ENCODE assay signal across 24 mouse cellular contexts in genomic region chr8:94705581-94706245, GRCm38 (mm10). TPM values are rescaled to one million over a fixed set of nuclear protein-coding genes. Genes with fewer than 3 reads are reported as not detected.
DNase-seq lines count a peak whose midpoint lies in the region; ATAC-seq and TF ChIP-seq lines count a peak whose summit lies in the region.
"Had no signal": no experiment of that assay in that cellular context is flagged by ENCODE, and none has a peak within 500 bp of the region (broad histone marks: within the 10 kb centered on the region; RNA-seq: fewer than 3 reads in every experiment).

No protein-coding gene starts in this region.

- TF ChIP-seq CTCF in stomach, postnatal 0 days (IDR thresholded peaks at IDR 0.05; ENCODE audit: low read depth), result no peak

- H3K79me2 ChIP-seq in myocyte (ENCODE audit: control insufficient read depth, insufficient read depth), result no peaks in the 10 kb centered on the region

- DNase-seq in cerebellum, adult 8-10 months, result peak; percentile 13
- no peak for DNase-seq in cerebellum, postnatal 36 days
- DNase-seq in heart, embryonic 10.5 days (ENCODE audit: low spot score), result peak; percentile 71
- no peak for DNase-seq in stomach, postnatal 0 days (ENCODE audit: low spot score)
- DNase-seq in cerebellum, adult 18-20 months, result no peak
- DNase-seq: adrenal gland, adult 2 months; adrenal gland, postnatal 36 days; cerebellum, adult 11 months; cerebellum, postnatal 14 days; gastrocnemius, postnatal 14 days; heart, postnatal 10 days had no signal

- no peak overlapping the region for H3ac ChIP-seq in myocyte (ENCODE audit: control insufficient read depth, insufficient read length)

- H3K27me3 ChIP-seq in heart, embryonic 10.5 days (ENCODE audit: insufficient read depth, poor library complexity, severe bottlenecking), result no peaks in the 10 kb centered on the region
- H3K27me3 ChIP-seq in heart, embryonic 11.5 days (ENCODE audit: control insufficient read depth, insufficient read depth, low read length), result no peaks in the 10 kb centered on the region
- H3K27me3 ChIP-seq in stomach, embryonic 16.5 days (ENCODE audit: control insufficient read depth, insufficient read depth, low read length), result no peaks in the 10 kb centered on the region
- H3K27me3 ChIP-seq in stomach, postnatal 0 days (ENCODE audit: control insufficient read depth, insufficient read depth, low read length), result no peaks in the 10 kb centered on the region
- no peaks in the 10 kb centered on the region for H3K27me3 ChIP-seq in myocyte (ENCODE audit: control insufficient read depth, insufficient read depth, insufficient read length)
- H3K27me3 ChIP-seq: embryonic facial prominence, embryonic 12.5 days; forebrain, embryonic 15.5 days; hindbrain, embryonic 13.5 days; Patski had no signal

- no peak for ATAC-seq in heart, embryonic 11.5 days (replicated peaks; ENCODE audit: insufficient number of reproducible peaks, low FRiP score, low TSS enrichment)
- ATAC-seq in stomach, embryonic 16.5 days (ENCODE audit: insufficient read depth, low FRiP score), result no peak
- ATAC-seq in stomach, postnatal 0 days (ENCODE audit: low FRiP score, low TSS enrichment), result no peak
- ATAC-seq: activated CD4-positive, CD25-positive, alpha-beta regulatory T cell, adult 4 months; forebrain, embryonic 15.5 days; hindbrain, postnatal 0 days; Patski had no signal

- no peak for TF ChIP-seq POLR2A in myocyte (IDR thresholded peaks at IDR 0.05; ENCODE audit: insufficient read length, low read depth)

- no peaks in the 10 kb centered on the region for H3K9me3 ChIP-seq in heart, embryonic 10.5 days
- H3K9me3 ChIP-seq in heart, embryonic 11.5 days (replicated peaks; ENCODE audit: control insufficient read depth, low read length), result no peaks in the 10 kb centered on the region
- no peaks in the 10 kb centered on the region for H3K9me3 ChIP-seq in stomach, embryonic 16.5 days (replicated peaks; ENCODE audit: control insufficient read depth, low read length)
- H3K9me3 ChIP-seq in stomach, postnatal 0 days (ENCODE audit: control insufficient read depth, low read length), result no peaks in the 10 kb centered on the region
- H3K9me3 ChIP-seq: embryonic facial prominence, embryonic 12.5 days; forebrain, embryonic 15.5 days; hindbrain, embryonic 13.5 days had no signal

- WGBS in heart, embryonic 10.5 days, result 68% methylated on average over 10 of the region's 10 CpGs
- 65% methylated on average over 10 of the region's 10 CpGs for WGBS in heart, embryonic 11.5 days (ENCODE audit: insufficient replicate concordance)
- 71% methylated on average over 10 of the region's 10 CpGs for WGBS in stomach, embryonic 16.5 days
- 78% methylated on average over 10 of the region's 10 CpGs for WGBS in stomach, postnatal 0 days

- H3K27ac ChIP-seq in heart, embryonic 10.5 days, result peak overlapping the region; percentile 42; the same call in 1 of the 2 replicates
- no peak overlapping the region for H3K27ac ChIP-seq in heart, embryonic 11.5 days (ENCODE audit: low read depth, low read length)
- no peak overlapping the region for H3K27ac ChIP-seq in stomach, embryonic 16.5 days (ENCODE audit: low read length)
- no peak overlapping the region for H3K27ac ChIP-seq in stomach, postnatal 0 days (replicated peaks)
- H3K27ac ChIP-seq: embryonic facial prominence, embryonic 12.5 days; forebrain, embryonic 15.5 days; hindbrain, embryonic 13.5 days; hindbrain, postnatal 0 days had no signal

- no peak overlapping the region for H3K9ac ChIP-seq in heart, embryonic 11.5 days (ENCODE audit: low read depth, low read length)
- H3K9ac ChIP-seq in stomach, embryonic 16.5 days (ENCODE audit: low read length), result peak overlapping the region; percentile 10; the same call in 1 of the 2 replicates
- H3K9ac ChIP-seq in stomach, postnatal 0 days (ENCODE audit: low read length), result no peak overlapping the region
- H3K9ac ChIP-seq: embryonic facial prominence, embryonic 12.5 days; forebrain, embryonic 15.5 days had no signal

- peaks cover 28% of the 10 kb centered on the region for H3K4me1 ChIP-seq in heart, embryonic 10.5 days
- H3K4me1 ChIP-seq in heart, embryonic 11.5 days (ENCODE audit: control insufficient read depth, insufficient read depth, low read length), result peaks cover 7% of the 10 kb centered on the region
- peaks cover 11% of the 10 kb centered on the region for H3K4me1 ChIP-seq in stomach, embryonic 16.5 days (ENCODE audit: control insufficient read depth, insufficient read depth, low read length)
- no peaks in the 10 kb centered on the region for H3K4me1 ChIP-seq in stomach, postnatal 0 days (replicated peaks; ENCODE audit: control insufficient read depth, insufficient read depth)
- H3K4me1 ChIP-seq: hindbrain, embryonic 13.5 days had no signal

- no peak for TF ChIP-seq EP300 in stomach, postnatal 0 days (optimal IDR thresholded peaks at IDR 0.05)

- no peak overlapping the region for H3K4me2 ChIP-seq in heart, embryonic 11.5 days
- no peak overlapping the region for H3K4me2 ChIP-seq in stomach, embryonic 16.5 days (ENCODE audit: low read depth, low read length)
- H3K4me2 ChIP-seq in stomach, postnatal 0 days (replicated peaks; ENCODE audit: low read depth), result no peak overlapping the region
- H3K4me2 ChIP-seq in myocyte (ENCODE audit: low read depth), result no peak overlapping the region
- H3K4me2 ChIP-seq: embryonic facial prominence, embryonic 12.5 days; hindbrain, embryonic 13.5 days had no signal

- no peaks in the 10 kb centered on the region for H3K36me3 ChIP-seq in heart, embryonic 10.5 days
- no peaks in the 10 kb centered on the region for H3K36me3 ChIP-seq in heart, embryonic 11.5 days (ENCODE audit: control insufficient read depth, insufficient read depth, low read length)
- H3K36me3 ChIP-seq in stomach, embryonic 16.5 days (ENCODE audit: control insufficient read depth, insufficient read depth, low read length), result no peaks in the 10 kb centered on the region
- no peaks in the 10 kb centered on the region for H3K36me3 ChIP-seq in stomach, postnatal 0 days (ENCODE audit: control insufficient read depth, insufficient read depth, low read length)
- no peaks in the 10 kb centered on the region for H3K36me3 ChIP-seq in myocyte (ENCODE audit: control insufficient read depth, insufficient read depth)
- H3K36me3 ChIP-seq: embryonic facial prominence, embryonic 12.5 days; forebrain, embryonic 15.5 days; hindbrain, embryonic 13.5 days had no signal

- H3K4me3 ChIP-seq in heart, embryonic 10.5 days, result no peak overlapping the region
- no peak overlapping the region for H3K4me3 ChIP-seq in heart, embryonic 11.5 days (ENCODE audit: low read depth, low read length)
- H3K4me3 ChIP-seq in stomach, embryonic 16.5 days (replicated peaks; ENCODE audit: low read length), result no peak overlapping the region
- H3K4me3 ChIP-seq in stomach, postnatal 0 days (ENCODE audit: low read depth, low read length), result no peak overlapping the region
- no peak overlapping the region for H3K4me3 ChIP-seq in myocyte
- H3K4me3 ChIP-seq: embryonic facial prominence, embryonic 12.5 days; forebrain, embryonic 15.5 days had no signal

TF ChIP-seq in myocyte, 11 proteins besides CTCF, POLR2A, EP300 and RAD21:
- TF ChIP-seq MYOG (IDR thresholded peaks at IDR 0.05; ENCODE audit: control insufficient read depth in 1 of 3, insufficient read depth in 1 of 3, insufficient read length in 2 of 3, low read depth in 2 of 3), result peak in 2 of 3 experiments; percentile 7 to 15
- peak in 1 of 3 experiments; percentile 8 for TF ChIP-seq MYOD1 (IDR thresholded peaks at IDR 0.05; ENCODE audit: control insufficient read depth in 1 of 3, insufficient read length in 2 of 3, low read depth in 2 of 3)
- TF ChIP-seq REST (IDR thresholded peaks at IDR 0.05; ENCODE audit: insufficient read depth, insufficient read length), result no peak

RNA-seq across cellular contexts. Expression of gene Pllp, which starts 9.6 kb away (rescaled TPM):
- 0.20 and 1.1 TPM in 2 replicates for polyA plus RNA-seq in heart, embryonic 10.5 days (2016; fragmentation: Nextera tagmentation; extraction: Ambion mirVana)
- polyA plus RNA-seq in heart, embryonic 11.5 days (2014; fragmentation: Nextera tagmentation; extraction: Ambion mirVana), result not detected in 2 replicates
- polyA plus RNA-seq in stomach, embryonic 16.5 days (2015; fragmentation: Nextera tagmentation; extraction: Ambion mirVana), result 125 and 188 TPM in 2 replicates
- 164 and 188 TPM in 2 replicates for polyA plus RNA-seq in stomach, postnatal 0 days (2015; fragmentation: Nextera tagmentation; extraction: Ambion mirVana)
- polyA plus RNA-seq in myocyte (2012; fragmentation: generic; extraction: Trizol), result 0.02 TPM
- polyA plus RNA-seq: heart, embryonic 14.5 days had no signal

RNA-seq across cellular contexts. Expression of gene Arl2bp, which starts 39.3 kb away (rescaled TPM):
- 131 and 141 TPM in 2 replicates for polyA plus RNA-seq in heart, embryonic 10.5 days (2016; fragmentation: Nextera tagmentation; extraction: Ambion mirVana)
- 44.2 and 65.2 TPM in 2 replicates for polyA plus RNA-seq in heart, embryonic 11.5 days (2014; fragmentation: Nextera tagmentation; extraction: Ambion mirVana)
- 112 and 113 TPM in 2 replicates for polyA plus RNA-seq in stomach, embryonic 16.5 days (2015; fragmentation: Nextera tagmentation; extraction: Ambion mirVana)
- polyA plus RNA-seq in stomach, postnatal 0 days (2015; fragmentation: Nextera tagmentation; extraction: Ambion mirVana), result 91.2 and 94.2 TPM in 2 replicates
- 67.4 TPM for polyA plus RNA-seq in myocyte (2012; fragmentation: generic; extraction: Trizol)

RNA-seq across cellular contexts. Expression of gene Ccl22, which starts 39.7 kb away (rescaled TPM):
- polyA plus RNA-seq in heart, embryonic 10.5 days (2016; fragmentation: Nextera tagmentation; extraction: Ambion mirVana), result not detected in 2 replicates
- polyA plus RNA-seq in heart, embryonic 11.5 days (2014; fragmentation: Nextera tagmentation; extraction: Ambion mirVana), result not detected in 2 replicates
- polyA plus RNA-seq in stomach, embryonic 16.5 days (2015; fragmentation: Nextera tagmentation; extraction: Ambion mirVana), result not detected in 2 replicates
- 0.06 TPM in 1 of 2 replicates, not detected in the other for polyA plus RNA-seq in stomach, postnatal 0 days (2015; fragmentation: Nextera tagmentation; extraction: Ambion mirVana)
- not detected for polyA plus RNA-seq in myocyte (2012; fragmentation: generic; extraction: Trizol)
- polyA plus RNA-seq: C2C12; embryonic facial prominence, embryonic 12.5 days; forebrain, embryonic 11.5 days; forebrain, embryonic 15.5 days; heart, embryonic 14.5 days; hindbrain, embryonic 13.5 days; intestine, embryonic 14.5 days; Patski had no signal

Comparison
In these comparisons a context has a peak if more than half of its experiments do, and no peak if none do; other contexts are left out.
1. DNase-seq: peak in cerebellum, adult 8-10 months (single experiment) and heart, embryonic 10.5 days (single experiment); none in cerebellum, postnatal 36 days (0 of 2), stomach, postnatal 0 days (single experiment) and cerebellum, adult 18-20 months (0 of 2).
2. RNA of gene Pllp, which starts 9.6 kb away (polyA plus RNA-seq): 164 to 188 TPM in stomach, postnatal 0 days and 125 to 188 TPM in stomach, embryonic 16.5 days; 0.20 to 1.1 TPM in heart, embryonic 10.5 days, 0.02 TPM in myocyte (single experiment) and not detected in heart, embryonic 11.5 days; every median in the first group is over 10 times any median in the second.